Mouse (Mus musculus) embryonic facial prominence, embryonic 12.5 days (tissue): ENCODE data around the gene Hk1. TPM values are rescaled to one million over a fixed set of nuclear protein-coding genes. Genes with fewer than 3 reads are reported as not detected.

ENCODE experiments used
- ATAC-seq: fragments of 200-750 bp; cut with Nextera tagmentation; 2 replicates; pipeline ENCODE4 v1.8.0; 2017; ENCODE audit not compliant: insufficient number of reproducible peaks, insufficient read depth, low FRiP score, low TSS enrichment
- H3K27ac ChIP-seq: fragments of 300-500 bp; sonication (generic); 2 replicates; pipeline ENCODE4 v1.5.1; 2016; ENCODE audit warnings: mild to moderate bottlenecking
- H3K27me3 ChIP-seq: fragments of 300-500 bp; sonication (generic); 2 replicates; pipeline ENCODE4 v1.6.1; 2016; ENCODE audit warnings: mild to moderate bottlenecking, moderate library complexity
- H3K36me3 ChIP-seq: fragments of 300-500 bp; sonication (generic); 2 replicates; pipeline ENCODE4 v1.6.1; 2016; ENCODE audit warnings: mild to moderate bottlenecking
- H3K4me1 ChIP-seq: fragments of 300-500 bp; sonication (generic); 2 replicates; pipeline ENCODE4 v1.6.1; 2016
- H3K4me2 ChIP-seq: fragments of 300-500 bp; sonication (generic); replicated peaks from 2 replicates; pipeline ENCODE4 v1.6.1; 2016; ENCODE audit warnings: mild to moderate bottlenecking, moderate library complexity
- H3K4me3 ChIP-seq: fragments of 300-500 bp; sonication (generic); 2 replicates; pipeline ENCODE4 v1.5.1; 2016; ENCODE audit warnings: mild to moderate bottlenecking
- H3K9ac ChIP-seq: fragments of 300-500 bp; sonication (generic); 2 replicates; pipeline ENCODE4 v1.6.1; 2016; ENCODE audit warnings: mild to moderate bottlenecking, moderate library complexity
- H3K9me3 ChIP-seq: fragments of 300-500 bp; sonication (generic); 2 replicates; pipeline ENCODE4 v1.6.1; 2016; ENCODE audit warnings: mild to moderate bottlenecking, moderate library complexity
- WGBS: fragments of 180-500 bp; shearing (Covaris S2); methylation state at CpG from one replicate; pipeline ENCODE4 v1.1.7; 2016; 5-methylcytosine and 5-hydroxymethylcytosine counted together
- polyA plus RNA-seq: library from polyadenylated mRNA; unstranded; fragments of >200 nt; fragmentation: Nextera tagmentation; extraction: Ambion mirVana; gene quantifications from 2 replicates; pipeline ENCODE4 v1.2.1, GENCODE M21; 2016

The Hk1 gene
- polyA plus RNA-seq, 1 experiment from 2014 or later: 40.4 TPM

GRCm38 (mm10) chr10:62252496-62253235, 127.0 kb downstream of the Hk1 start:
- Histone ChIP-seq H3K4me2 (no peak overlapping the region), H3K4me1 (0 out of 2 replicates have a peak, but pooled peaks cover 4% of the 10 kb centered on the region), H3K27me3 (no peaks in the 10 kb centered on the region), H3K9ac (no peak overlapping the region), H3K27ac (no peak overlapping the region), H3K9me3 (no peaks in the 10 kb centered on the region), H3K36me3 (no peaks in the 10 kb centered on the region), H3K4me3 (no peak overlapping the region)
- 88% methylated on average over 27 of the region's 27 CpGs for WGBS
- ATAC-seq: no peak

DNA sequence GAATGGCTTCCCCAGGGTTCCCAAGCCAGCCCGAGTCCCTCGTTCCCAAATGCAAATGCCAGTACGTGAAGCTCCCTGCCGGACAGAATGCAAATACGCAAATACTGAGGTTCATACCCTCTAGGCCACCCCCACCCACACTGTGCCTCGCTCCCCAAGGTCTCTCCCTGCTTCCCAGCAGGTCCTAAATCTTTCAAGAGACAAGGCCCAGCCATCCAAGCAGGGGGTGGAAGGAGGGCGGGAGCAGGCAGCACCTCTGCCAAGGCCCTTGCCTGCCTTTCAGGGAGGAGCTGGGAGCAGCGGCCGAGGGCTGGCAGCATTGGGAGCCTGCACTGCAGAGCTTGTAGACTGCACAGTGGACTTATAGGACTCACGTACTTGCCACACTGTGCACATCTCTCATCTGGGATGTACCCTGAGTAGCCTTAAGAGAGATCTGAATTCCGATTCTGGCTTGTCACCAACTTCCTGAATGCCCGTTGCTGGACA, 127.7 kb downstream of the Hk1 start, which contains the start of gene Tacr2:
TSS of gene Tacr2 (plus strand) at position 439 of the 489 bp plus-strand sequence.
- Histone ChIP-seq H3K4me1 (0 out of 2 replicates have a peak, but pooled peaks cover 5% of the 10 kb centered on the region), H3K9ac (no peak within 1 kb of the TSS), H3K9me3 (no peaks in the 10 kb centered on the region), H3K4me2 (no peak within 1 kb of the TSS), H3K4me3 (no peak within 1 kb of the TSS), H3K27ac (no peak within 1 kb of the TSS), H3K27me3 (no peaks in the 10 kb centered on the region), H3K36me3 (no peaks in the 10 kb centered on the region)
- WGBS: 61% methylated on average over 12 of the region's 12 CpGs
- no peak for ATAC-seq

DNA sequence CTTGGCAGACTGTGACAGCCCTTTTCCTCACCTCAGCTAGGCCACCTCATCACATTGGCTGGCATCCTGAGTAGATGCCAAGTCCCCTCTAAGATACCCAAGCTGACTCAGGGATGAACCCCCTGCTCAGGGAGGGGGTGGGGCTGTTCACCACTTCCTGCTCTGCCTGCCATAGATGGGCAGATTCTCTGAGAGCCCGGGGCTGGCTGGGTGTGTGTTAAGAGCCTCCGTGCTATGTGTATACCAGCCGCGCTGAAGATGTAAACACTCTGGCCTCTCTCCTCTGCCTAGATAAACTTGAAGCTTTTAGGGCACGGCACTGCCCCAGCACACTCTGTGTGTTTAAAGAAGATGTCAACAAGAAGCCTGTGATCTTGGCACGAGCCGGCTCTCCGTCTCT, 131.9 kb downstream of the Hk1 start:
- H3K9me3 ChIP-seq: no peaks in the 10 kb centered on the region
- no peak for ATAC-seq
- H3K27ac ChIP-seq: no peak overlapping the region
- H3K9ac ChIP-seq: no peak overlapping the region
- H3K4me1 ChIP-seq: 0 out of 2 replicates have a peak, but pooled peaks cover 5% of the 10 kb centered on the region
- no peaks in the 10 kb centered on the region for H3K27me3 ChIP-seq
- no peaks in the 10 kb centered on the region for H3K36me3 ChIP-seq
- no peak overlapping the region for H3K4me3 ChIP-seq
- 54% methylated on average over 8 of the region's 8 CpGs for WGBS
- no peak overlapping the region for H3K4me2 ChIP-seq

DNA sequence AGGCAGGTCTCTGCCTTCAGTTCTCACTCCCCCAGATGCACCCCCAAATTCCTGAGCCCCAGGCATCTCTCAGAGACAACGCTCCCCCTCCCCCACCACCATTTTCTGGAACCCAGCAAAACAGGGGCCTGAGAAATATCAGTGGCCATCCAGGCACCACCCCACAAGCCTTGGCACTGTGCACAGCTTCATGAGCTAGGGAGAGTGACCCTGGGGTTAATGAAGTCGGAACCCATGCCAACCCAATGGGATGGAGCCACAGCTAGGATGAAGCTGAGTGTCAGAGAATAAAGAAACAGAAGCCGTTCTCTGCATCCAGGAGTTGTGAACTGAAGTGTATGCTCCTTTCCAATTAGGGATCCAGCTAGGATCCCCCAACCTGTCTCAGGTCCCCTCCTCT, 132.6 kb downstream of the Hk1 start:
- Histone ChIP-seq H3K27me3 (no peaks in the 10 kb centered on the region), H3K4me1 (0 out of 2 replicates have a peak, but pooled peaks cover 5% of the 10 kb centered on the region), H3K4me2 (no peak overlapping the region), H3K4me3 (no peak overlapping the region), H3K36me3 (no peaks in the 10 kb centered on the region), H3K9me3 (no peaks in the 10 kb centered on the region), H3K9ac (no peak overlapping the region), H3K27ac (no peak overlapping the region)
- WGBS: 68% methylated on average over 3 of the region's 3 CpGs
- no peak for ATAC-seq

GRCm38 (mm10) chr10:62244067-62244466, 135.6 kb downstream of the Hk1 start:
- Histone ChIP-seq H3K27ac (no peak overlapping the region), H3K27me3 (no peaks in the 10 kb centered on the region), H3K4me1 (0 out of 2 replicates have a peak, but pooled peaks cover 5% of the 10 kb centered on the region), H3K9ac (no peak overlapping the region), H3K4me3 (no peak overlapping the region), H3K4me2 (no peak overlapping the region), H3K9me3 (no peaks in the 10 kb centered on the region), H3K36me3 (no peaks in the 10 kb centered on the region)
- ATAC-seq: no peak
- 87% methylated on average over 9 of the region's 9 CpGs for WGBS

- 52% methylated on average over 13 of the region's 13 CpGs for WGBS
- Histone ChIP-seq H3K36me3 (no peaks in the 10 kb centered on the region), H3K4me3 (no peak overlapping the region), H3K27ac (no peak overlapping the region), H3K27me3 (no peaks in the 10 kb centered on the region), H3K4me1 (0 out of 2 replicates have a peak, but pooled peaks cover 3% of the 10 kb centered on the region), H3K9me3 (no peaks in the 10 kb centered on the region), H3K9ac (no peak overlapping the region), H3K4me2 (no peak overlapping the region)
- ATAC-seq: no peak
These were observed 136.8 kb downstream of the Hk1 start for GRCm38 (mm10) chr10:62242896-62243295.

GRCm38 (mm10) chr10:62242358-62242757, 137.3 kb downstream of the Hk1 start:
- ATAC-seq: no peak
- 81% methylated on average over 10 of the region's 10 CpGs for WGBS
- no peak overlapping the region for H3K4me2 ChIP-seq

GRCm38 (mm10) chr10:62239270-62239669, 140.4 kb downstream of the Hk1 start:
- Histone ChIP-seq H3K9me3 (no peaks in the 10 kb centered on the region), H3K27me3 (no peaks in the 10 kb centered on the region), H3K4me1 (no peaks in the 10 kb centered on the region), H3K27ac (no peak overlapping the region), H3K4me2 (no peak overlapping the region), H3K4me3 (no peak overlapping the region), H3K36me3 (no peaks in the 10 kb centered on the region), H3K9ac (no peak overlapping the region)
- no peak for ATAC-seq
- WGBS: 31% methylated on average over 6 of the region's 6 CpGs

More at GRCm38 (mm10) chr10:62242358-62242757, 137.3 kb downstream of the Hk1 start:
- H3K9me3 ChIP-seq: no peaks in the 10 kb centered on the region
- no peak overlapping the region for H3K4me3 ChIP-seq
- H3K4me1 ChIP-seq: no peaks in the 10 kb centered on the region
- H3K27me3 ChIP-seq: no peaks in the 10 kb centered on the region
- no peak overlapping the region for H3K27ac ChIP-seq
- H3K9ac ChIP-seq: no peak overlapping the region
- H3K36me3 ChIP-seq: no peaks in the 10 kb centered on the region

DNA sequence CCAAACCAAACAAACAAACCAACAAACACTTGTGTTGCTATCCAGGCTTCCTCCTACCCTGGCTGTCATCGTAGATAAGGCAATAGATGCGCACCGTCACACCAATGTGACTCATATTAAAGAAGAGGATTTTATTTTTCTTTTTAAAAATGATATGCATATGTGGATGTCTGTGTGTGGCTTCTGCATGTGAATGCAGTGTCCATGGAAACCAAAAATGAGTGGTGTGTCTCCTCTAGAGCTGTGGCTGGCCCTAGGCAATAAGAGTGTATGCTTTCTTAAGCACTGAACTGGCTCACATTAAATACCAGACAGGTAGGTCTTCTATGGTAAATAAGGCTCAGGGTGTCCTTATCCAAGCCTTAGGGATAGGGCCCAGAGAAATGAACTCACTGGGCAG, 141.0 kb downstream of the Hk1 start:
- WGBS: 90% methylated on average over 3 of the region's 3 CpGs

GRCm38 (mm10) chr10:62237205-62237604, 142.5 kb downstream of the Hk1 start:
- Histone ChIP-seq H3K9me3 (no peaks in the 10 kb centered on the region), H3K4me2 (no peak overlapping the region), H3K4me1 (no peaks in the 10 kb centered on the region), H3K27ac (no peak overlapping the region), H3K27me3 (no peaks in the 10 kb centered on the region), H3K36me3 (no peaks in the 10 kb centered on the region), H3K9ac (no peak overlapping the region), H3K4me3 (no peak overlapping the region)
- WGBS: 77% methylated on average over 10 of the region's 10 CpGs
- ATAC-seq: no peak

More for the DNA sequence above, 141.0 kb downstream of the Hk1 start:
- no peak overlapping the region for H3K27ac ChIP-seq
- no peak overlapping the region for H3K4me3 ChIP-seq
- no peak overlapping the region for H3K9ac ChIP-seq
- no peaks in the 10 kb centered on the region for H3K36me3 ChIP-seq
- H3K9me3 ChIP-seq: no peaks in the 10 kb centered on the region
- no peak overlapping the region for H3K4me2 ChIP-seq
- ATAC-seq: no peak
- no peaks in the 10 kb centered on the region for H3K27me3 ChIP-seq
- no peaks in the 10 kb centered on the region for H3K4me1 ChIP-seq

GRCm38 (mm10) chr10:62236165-62236564, 143.5 kb downstream of the Hk1 start:
- H3K9ac ChIP-seq: no peak overlapping the region
- H3K27me3 ChIP-seq: no peaks in the 10 kb centered on the region
- no peak for ATAC-seq
- H3K4me1 ChIP-seq: peaks cover 5% of the 10 kb centered on the region
- no peaks in the 10 kb centered on the region for H3K9me3 ChIP-seq
- H3K4me3 ChIP-seq: no peak overlapping the region
- WGBS: 82% methylated on average over 6 of the region's 6 CpGs
- no peaks in the 10 kb centered on the region for H3K36me3 ChIP-seq
- no peak overlapping the region for H3K4me2 ChIP-seq
- H3K27ac ChIP-seq: no peak overlapping the region

GRCm38 (mm10) chr10:62231811-62232210, 147.9 kb downstream of the Hk1 start:
- WGBS: 68% methylated on average over 3 of the region's 3 CpGs
- no peak for ATAC-seq
- Histone ChIP-seq H3K9ac (no peak overlapping the region), H3K27me3 (0 out of 2 replicates have a peak, but pooled peaks cover 11% of the 10 kb centered on the region), H3K4me2 (peak overlapping the region; percentile 93), H3K4me1 (peaks cover 8% of the 10 kb centered on the region), H3K9me3 (no peaks in the 10 kb centered on the region), H3K4me3 (no peak overlapping the region), H3K27ac (no peak overlapping the region), H3K36me3 (no peaks in the 10 kb centered on the region)
